Mouse (Mus musculus): Measurements from ENCODE around the gene Padi1. TPM values are rescaled to one million over a fixed set of nuclear protein-coding genes. Genes with fewer than 3 reads are reported as not detected.

Padi1 gene
- total RNA-seq, 1 experiment, result 0.09 TPM

- Histone ChIP-seq H3K27ac (ENCODE audit: insufficient read depth, low read depth, low read length, poor library complexity, severe bottlenecking) (no peak overlapping the region), H3K4me1 (ENCODE audit: control insufficient read depth in 2 of 2, insufficient read depth in 2 of 2, low read length in 2 of 2, poor library complexity in 1 of 2) (peaks cover 0 to 28% of the 10 kb centered on the region in 2 experiments; a peak in 2 of 4 replicates), H3K36me3 (ENCODE audit: control insufficient read depth, insufficient read depth, low read length, poor library complexity, severe bottlenecking) (no peaks in the 10 kb centered on the region), H3K4me3 (ENCODE audit: insufficient read depth in 1 of 2, low read depth in 1 of 2, low read length in 2 of 2, poor library complexity in 1 of 2, severe bottlenecking in 1 of 2) (no peak overlapping the region), H3K9me3 (ENCODE audit: control insufficient read depth, insufficient read depth, low read depth, low read length) (no peaks in the 10 kb centered on the region), H3K9ac (ENCODE audit: insufficient read depth, low read depth, low read length, poor library complexity, severe bottlenecking) (no peak overlapping the region)
- in situ Hi-C loops (cut with MboI; ENCODE audit: low sequenced_read_pairs in 2 of 2, unreplicated experiment in 2 of 2), result no loop called here
- no peak for DNase-seq (ENCODE audit: low read depth, low spot score)
- TF ChIP-seq ZC3H11A (IDR thresholded peaks at IDR 0.05; ENCODE audit: borderline replicate concordance, low read depth, low read length) (no peak), MAFK (IDR thresholded peaks at IDR 0.05; ENCODE audit: insufficient read depth, low read depth, low read length) (no peak), HCFC1 (IDR thresholded peaks at IDR 0.05; ENCODE audit: borderline replicate concordance, insufficient read depth, low read length) (no peak), CHD2 (IDR thresholded peaks at IDR 0.05; ENCODE audit: low read depth, low read length) (no peak), ZNF384 (IDR thresholded peaks at IDR 0.05; ENCODE audit: low read depth, low read length) (no peak)
These were observed 30.1 kb downstream of the Padi1 start for GRCm38 (mm10) chr4:140815496-140815895.

GRCm38 (mm10) chr4:140814241-140815225, 31.0 kb downstream of the Padi1 start:
- H3K27ac ChIP-seq (ENCODE audit: insufficient read depth, low read depth, low read length, poor library complexity, severe bottlenecking), result no peak overlapping the region
- TF ChIP-seq MAFK (IDR thresholded peaks at IDR 0.05; ENCODE audit: insufficient read depth, low read depth, low read length), result no peak
- TF ChIP-seq ZNF384 (IDR thresholded peaks at IDR 0.05; ENCODE audit: low read depth, low read length), result no peak
- no peak for TF ChIP-seq HCFC1 (IDR thresholded peaks at IDR 0.05; ENCODE audit: borderline replicate concordance, insufficient read depth, low read length)
- TF ChIP-seq CHD2 (IDR thresholded peaks at IDR 0.05; ENCODE audit: low read depth, low read length), result no peak
- no peak for TF ChIP-seq ZC3H11A (IDR thresholded peaks at IDR 0.05; ENCODE audit: borderline replicate concordance, low read depth, low read length)
- H3K4me3 ChIP-seq (ENCODE audit: insufficient read depth in 1 of 2, low read depth in 1 of 2, low read length in 2 of 2, poor library complexity in 1 of 2, severe bottlenecking in 1 of 2), result peak overlapping the region; percentile 25 to 31
- no peak for DNase-seq (ENCODE audit: low read depth, low spot score)
- H3K9me3 ChIP-seq (ENCODE audit: control insufficient read depth, insufficient read depth, low read depth, low read length), result no peaks in the 10 kb centered on the region
- in situ Hi-C loops (cut with MboI; ENCODE audit: low sequenced_read_pairs in 2 of 2, unreplicated experiment in 2 of 2), result no loop called here
- no peaks in the 10 kb centered on the region for H3K36me3 ChIP-seq (ENCODE audit: control insufficient read depth, insufficient read depth, low read length, poor library complexity, severe bottlenecking)
- H3K9ac ChIP-seq (ENCODE audit: insufficient read depth, low read depth, low read length, poor library complexity, severe bottlenecking), result peak overlapping the region; percentile 5; the same call in 1 of the 2 replicates
- peaks cover 0 to 31% of the 10 kb centered on the region in 2 experiments; a peak in 2 of 4 replicates for H3K4me1 ChIP-seq (ENCODE audit: control insufficient read depth in 2 of 2, insufficient read depth in 2 of 2, low read length in 2 of 2, poor library complexity in 1 of 2)

DNA sequence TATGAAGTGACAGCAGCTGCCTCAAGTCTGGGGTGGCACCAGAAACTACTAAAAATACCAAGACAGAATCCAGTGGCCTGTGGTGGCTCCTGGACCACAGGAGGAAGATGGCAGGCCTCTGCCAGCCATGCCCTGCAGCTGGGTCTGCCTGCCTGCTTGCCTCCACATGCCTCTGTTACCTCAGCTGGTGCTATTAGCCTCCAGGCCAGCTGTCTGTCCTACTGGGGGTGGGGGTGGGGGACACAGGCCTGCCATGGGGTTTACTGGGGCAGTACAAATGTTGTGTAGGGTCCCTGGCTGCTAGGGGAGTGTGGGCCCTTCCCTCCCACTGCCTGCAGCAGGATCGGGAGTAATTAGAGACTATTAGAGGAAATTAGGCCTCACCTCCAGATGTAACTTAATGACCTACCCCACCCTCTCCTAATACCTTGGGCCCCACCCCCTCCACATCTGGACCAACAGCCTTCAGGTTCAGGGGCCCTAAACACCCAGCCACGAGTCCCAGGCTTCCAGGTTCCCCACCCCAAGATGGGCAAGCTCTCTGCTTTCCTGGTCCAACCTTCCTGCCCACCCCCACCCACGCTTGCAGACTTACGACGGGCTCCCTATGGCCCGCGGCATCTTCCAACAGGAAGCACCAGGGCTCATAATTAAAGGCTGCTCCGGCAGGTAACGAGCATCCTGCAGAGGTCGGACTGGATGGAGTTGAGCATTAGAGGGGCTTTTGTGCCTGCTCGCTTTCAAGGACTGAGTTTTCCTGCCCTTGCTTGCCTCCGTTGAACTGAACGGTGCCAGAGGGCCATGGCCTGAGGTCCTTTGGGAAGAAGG, 32.0 kb downstream of the Padi1 start:
- H3K4me3 ChIP-seq (ENCODE audit: insufficient read depth in 1 of 2, low read depth in 1 of 2, low read length in 2 of 2, poor library complexity in 1 of 2, severe bottlenecking in 1 of 2), result peak overlapping the region; percentile 25 to 31; a peak in 3 of 4 replicates
- peak overlapping the region; percentile 9; the same call in 1 of the 2 replicates for H3K9ac ChIP-seq (ENCODE audit: insufficient read depth, low read depth, low read length, poor library complexity, severe bottlenecking)
- no peaks in the 10 kb centered on the region for H3K36me3 ChIP-seq (ENCODE audit: control insufficient read depth, insufficient read depth, low read length, poor library complexity, severe bottlenecking)
- H3K27ac ChIP-seq (ENCODE audit: insufficient read depth, low read depth, low read length, poor library complexity, severe bottlenecking), result no peak overlapping the region
- in situ Hi-C loops (cut with MboI; ENCODE audit: low sequenced_read_pairs in 2 of 2, unreplicated experiment in 2 of 2), result no loop called here
- H3K9me3 ChIP-seq (ENCODE audit: control insufficient read depth, insufficient read depth, low read depth, low read length), result no peaks in the 10 kb centered on the region
- peaks cover 0 to 31% of the 10 kb centered on the region in 2 experiments; a peak in 2 of 4 replicates for H3K4me1 ChIP-seq (ENCODE audit: control insufficient read depth in 2 of 2, insufficient read depth in 2 of 2, low read length in 2 of 2, poor library complexity in 1 of 2)
- no peak for DNase-seq (ENCODE audit: low read depth, low spot score)
- TF ChIP-seq ZNF384 (IDR thresholded peaks at IDR 0.05; ENCODE audit: low read depth, low read length) (no peak), CHD2 (IDR thresholded peaks at IDR 0.05; ENCODE audit: low read depth, low read length) (no peak), HCFC1 (IDR thresholded peaks at IDR 0.05; ENCODE audit: borderline replicate concordance, insufficient read depth, low read length) (no peak), ZC3H11A (IDR thresholded peaks at IDR 0.05; ENCODE audit: borderline replicate concordance, low read depth, low read length) (no peak), MAFK (IDR thresholded peaks at IDR 0.05; ENCODE audit: insufficient read depth, low read depth, low read length) (no peak)

GRCm38 (mm10) chr4:140812609-140813008, 33.0 kb downstream of the Padi1 start:
- no peak overlapping the region; a peak in 1 of 4 replicates for H3K4me3 ChIP-seq (ENCODE audit: insufficient read depth in 1 of 2, low read depth in 1 of 2, low read length in 2 of 2, poor library complexity in 1 of 2, severe bottlenecking in 1 of 2)
- peaks cover 0 to 31% of the 10 kb centered on the region in 2 experiments; a peak in 2 of 4 replicates for H3K4me1 ChIP-seq (ENCODE audit: control insufficient read depth in 2 of 2, insufficient read depth in 2 of 2, low read length in 2 of 2, poor library complexity in 1 of 2)
- no peak for DNase-seq (ENCODE audit: low read depth, low spot score)
- no peaks in the 10 kb centered on the region for H3K9me3 ChIP-seq (ENCODE audit: control insufficient read depth, insufficient read depth, low read depth, low read length)
- TF ChIP-seq HCFC1 (IDR thresholded peaks at IDR 0.05; ENCODE audit: borderline replicate concordance, insufficient read depth, low read length), result no peak
- no peak for TF ChIP-seq ZC3H11A (IDR thresholded peaks at IDR 0.05; ENCODE audit: borderline replicate concordance, low read depth, low read length)
- no peak for TF ChIP-seq CHD2 (IDR thresholded peaks at IDR 0.05; ENCODE audit: low read depth, low read length)
- TF ChIP-seq MAFK (IDR thresholded peaks at IDR 0.05; ENCODE audit: insufficient read depth, low read depth, low read length), result no peak
- no peak for TF ChIP-seq ZNF384 (IDR thresholded peaks at IDR 0.05; ENCODE audit: low read depth, low read length)
- peak overlapping the region; percentile 21; the same call in 1 of the 2 replicates for H3K9ac ChIP-seq (ENCODE audit: insufficient read depth, low read depth, low read length, poor library complexity, severe bottlenecking)
- in situ Hi-C loops (cut with MboI; ENCODE audit: low sequenced_read_pairs in 2 of 2, unreplicated experiment in 2 of 2), result no loop called here
- H3K27ac ChIP-seq (ENCODE audit: insufficient read depth, low read depth, low read length, poor library complexity, severe bottlenecking), result no peak overlapping the region
- no peaks in the 10 kb centered on the region for H3K36me3 ChIP-seq (ENCODE audit: control insufficient read depth, insufficient read depth, low read length, poor library complexity, severe bottlenecking)
